Mouse (Mus musculus) E14TG2a.4 (cell line): ENCODE measurements around the gene Mpl.
A peak's percentile ranks its signal among the peaks of the same experiment; 100 is the strongest.

ENCODE experiments used
- H3K27me3 ChIP-seq: 2 replicates; pipeline ENCODE4 v1.6.1; 2014; ENCODE audit warnings: low read length, control low read depth; ENCODE audit not compliant: insufficient read depth
- H3K36me3 ChIP-seq: 2 replicates; pipeline ENCODE4 v1.6.1; 2014; ENCODE audit warnings: low read length, control low read depth; ENCODE audit not compliant: insufficient read depth
- H3K4me1 ChIP-seq: replicated peaks from 2 replicates; pipeline ENCODE4 v1.6.1; 2014; ENCODE audit warnings: low read depth, low read length, control low read depth
- H3K4me3 ChIP-seq: replicated peaks from 2 replicates; pipeline ENCODE4 v1.5.1; 2014; ENCODE audit warnings: mild to moderate bottlenecking, low read length
- H3K9me3 ChIP-seq: 2 replicates; pipeline ENCODE4 v1.6.1; 2014; ENCODE audit warnings: low read length, control low read depth
- CTCF ChIP-seq: conservative IDR thresholded peaks from 2 replicates; pipeline ENCODE4 v1.5.1; 2014; ENCODE audit warnings: low read length
- NANOG ChIP-seq: IDR thresholded peaks from 2 replicates; pipeline ENCODE4 v1.6.1; 2014; ENCODE audit warnings: borderline replicate concordance, low read length, mixed read lengths
- POU5F1 ChIP-seq: IDR thresholded peaks from 2 replicates; pipeline ENCODE4 v1.6.1; 2014; ENCODE audit warnings: low read length, borderline replicate concordance

Gene Mpl

DNA sequence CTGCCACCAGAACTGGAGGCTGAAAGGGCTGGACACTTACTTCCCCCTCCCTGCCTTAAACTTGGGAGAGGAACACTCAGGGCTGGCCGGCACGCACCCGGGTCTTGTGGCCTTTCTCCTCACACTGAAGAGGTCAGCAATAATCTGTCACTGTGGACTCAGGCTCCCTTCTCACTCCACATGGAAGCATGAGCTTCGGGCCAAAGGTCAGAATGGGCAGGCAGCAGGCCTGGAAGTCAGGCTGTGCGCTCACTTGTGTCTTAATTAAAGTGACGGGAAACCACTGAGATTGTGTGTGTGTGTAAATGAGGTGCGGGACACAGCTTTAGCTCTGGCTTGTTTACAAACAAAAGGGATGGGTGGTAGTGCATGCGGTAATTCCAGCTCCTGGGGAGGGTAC is 25.0 kb downstream of the Mpl start:
- H3K9me3 ChIP-seq = no peaks in the 10 kb centered on the region
- peaks cover 71% of the 10 kb centered on the region for H3K36me3 ChIP-seq
- peaks cover 88% of the 10 kb centered on the region for H3K4me1 ChIP-seq
- no peak for TF ChIP-seq CTCF
- TF ChIP-seq POU5F1 = no peak
- no peak for TF ChIP-seq NANOG
- H3K4me3 ChIP-seq = no peak overlapping the region
- no peaks in the 10 kb centered on the region for H3K27me3 ChIP-seq

DNA sequence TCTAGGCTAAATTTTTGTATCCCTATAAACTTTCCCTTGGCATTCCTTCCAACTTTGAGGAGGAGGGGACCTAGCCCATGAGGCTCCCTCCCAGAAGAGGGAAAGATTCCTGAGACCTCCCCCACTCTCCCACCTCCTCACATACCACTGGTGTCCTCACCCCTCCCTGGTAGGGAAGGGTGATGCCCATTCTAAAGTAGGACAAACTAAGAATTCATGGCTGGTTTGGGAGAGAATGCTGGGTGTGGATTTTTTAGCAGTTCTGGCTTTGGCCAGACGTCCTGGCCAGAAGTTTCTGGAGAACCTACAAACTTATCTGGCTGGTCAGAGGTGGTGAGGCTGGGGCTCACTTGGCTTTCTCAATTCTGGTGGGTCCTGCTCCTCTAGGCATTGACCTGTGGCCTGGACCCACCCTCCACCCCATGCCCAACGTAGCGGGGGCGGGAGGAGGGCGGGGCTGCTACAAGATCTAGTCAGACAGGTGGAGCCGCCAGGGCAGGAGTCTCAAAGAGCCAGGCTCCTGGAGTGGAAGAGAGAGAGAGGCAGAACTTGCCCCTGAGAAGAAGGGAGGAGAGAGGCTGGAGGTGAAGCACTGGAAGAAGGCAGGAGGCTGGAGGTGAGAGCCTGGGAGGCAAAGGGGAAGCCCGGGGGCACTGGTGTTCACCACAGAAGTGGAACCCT is 28.0 kb downstream of the Mpl start:
- H3K4me1 ChIP-seq = peaks cover 72% of the 10 kb centered on the region
- no peaks in the 10 kb centered on the region for H3K9me3 ChIP-seq
- peaks cover 48% of the 10 kb centered on the region for H3K36me3 ChIP-seq
- H3K27me3 ChIP-seq = no peaks in the 10 kb centered on the region
- peak overlapping the region; percentile 26; the same call in 1 of the 2 replicates for H3K4me3 ChIP-seq
- TF ChIP-seq NANOG = no peak
- no peak for TF ChIP-seq POU5F1
- TF ChIP-seq CTCF = no peak

DNA sequence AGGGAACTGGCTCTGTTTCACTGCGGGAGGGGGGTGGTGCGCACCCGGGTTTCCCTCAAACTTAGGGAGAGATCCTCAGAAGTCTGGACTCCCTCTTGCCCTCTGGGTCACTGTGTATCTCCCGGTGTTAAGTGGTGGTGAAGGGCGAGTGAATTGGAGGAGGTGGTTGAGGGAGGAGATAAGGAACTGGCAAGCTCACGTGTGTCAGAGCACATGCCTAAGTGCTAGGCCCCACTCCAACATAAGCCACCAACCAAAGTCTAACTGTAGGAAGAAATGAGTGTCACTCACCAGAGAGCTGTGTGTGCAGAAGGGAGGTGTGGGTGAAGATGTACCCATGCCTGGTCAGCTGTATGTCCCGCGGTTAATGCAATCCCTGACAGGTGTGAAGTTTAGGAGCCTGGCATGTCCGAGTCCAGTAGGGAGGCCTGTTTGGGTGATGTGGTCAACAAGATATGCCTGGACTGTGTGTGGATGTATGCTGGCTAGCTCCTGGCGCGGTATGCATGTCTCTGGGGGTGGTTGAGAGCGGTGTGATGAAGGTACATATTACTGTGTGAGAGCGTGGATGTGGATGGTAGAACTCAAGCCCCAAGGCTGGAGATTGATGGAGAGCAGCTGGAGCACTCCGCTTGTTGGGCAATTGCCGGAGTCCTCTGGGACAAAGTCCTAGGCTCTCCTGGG is 28.6 kb downstream of the Mpl start:
- H3K4me1 ChIP-seq = peaks cover 65% of the 10 kb centered on the region
- TF ChIP-seq POU5F1 = no peak
- no peak for TF ChIP-seq NANOG
- TF ChIP-seq CTCF = no peak
- peaks cover 41% of the 10 kb centered on the region for H3K36me3 ChIP-seq
- H3K27me3 ChIP-seq = no peaks in the 10 kb centered on the region
- peak overlapping the region; percentile 85 for H3K4me3 ChIP-seq
- no peaks in the 10 kb centered on the region for H3K9me3 ChIP-seq

DNA sequence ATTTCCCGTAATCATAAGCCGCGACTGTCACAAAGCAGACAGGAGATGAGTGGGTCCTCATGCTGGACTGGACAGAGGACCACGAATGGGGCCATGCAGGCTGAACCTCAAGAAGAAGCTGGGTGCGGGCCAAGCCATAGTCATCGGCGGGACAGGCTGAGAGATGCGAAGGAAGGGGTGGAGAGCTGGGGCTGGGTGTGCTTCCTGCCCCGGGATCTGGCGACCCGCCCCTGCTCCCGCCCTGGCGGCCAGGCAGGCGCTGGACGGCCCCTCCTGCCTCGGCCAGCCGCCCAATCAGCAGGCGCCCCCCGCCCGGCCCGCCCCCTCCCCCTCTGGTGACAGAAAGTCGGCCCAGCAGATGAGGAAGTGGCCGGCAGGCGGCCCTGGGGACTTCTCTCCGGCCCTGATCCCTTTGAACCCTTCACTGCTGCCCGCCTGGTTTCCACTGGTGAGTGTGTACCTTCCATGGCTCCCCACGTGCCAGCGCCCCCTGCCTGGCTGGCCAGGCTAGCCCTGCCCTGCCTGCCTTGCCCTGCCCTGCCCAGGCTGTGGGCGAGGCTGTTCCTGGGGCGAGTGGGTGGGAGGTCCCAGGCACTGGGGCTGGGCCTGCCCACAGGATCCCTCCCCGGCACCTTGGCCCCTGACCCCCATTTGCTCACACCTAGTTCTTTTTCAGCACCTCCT is 29.4 kb downstream of the Mpl start, which contains the start of gene Elovl1:
Gene Elovl1, plus strand, starts transcription at position 326 of the 684 bp plus-strand sequence.
- Histone ChIP-seq H3K4me1 (peaks cover 58% of the 10 kb centered on the region), H3K27me3 (no peaks in the 10 kb centered on the region), H3K36me3 (peaks cover 33% of the 10 kb centered on the region), H3K4me3 (peak within 1 kb of the TSS; percentile 85), H3K9me3 (no peaks in the 10 kb centered on the region)
- TF ChIP-seq NANOG (no peak), POU5F1 (no peak), CTCF (no peak)

DNA sequence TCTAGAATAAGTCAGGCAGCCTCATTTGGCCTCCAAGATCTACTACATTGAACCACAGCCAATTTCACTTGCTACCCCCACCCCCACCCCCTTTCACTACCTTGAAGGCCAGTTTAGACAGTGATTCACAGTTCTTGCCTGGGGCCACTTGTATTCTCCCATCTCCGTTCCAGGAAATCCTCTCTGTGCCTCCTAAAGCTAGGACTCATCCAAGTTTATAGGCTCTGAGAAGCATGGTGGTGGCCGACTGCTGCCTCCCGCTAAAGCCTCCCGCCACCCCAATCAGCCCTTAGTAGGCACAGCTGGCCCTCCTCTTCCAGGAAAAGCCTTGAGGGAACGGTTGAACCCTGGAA is 29.9 kb downstream of the Mpl start:
- TF ChIP-seq CTCF = no peak
- TF ChIP-seq NANOG = no peak
- no peak for TF ChIP-seq POU5F1
- peak overlapping the region; percentile 85 for H3K4me3 ChIP-seq
- H3K9me3 ChIP-seq = no peaks in the 10 kb centered on the region
- H3K4me1 ChIP-seq = peaks cover 52% of the 10 kb centered on the region
- peaks cover 28% of the 10 kb centered on the region for H3K36me3 ChIP-seq
- no peaks in the 10 kb centered on the region for H3K27me3 ChIP-seq

DNA sequence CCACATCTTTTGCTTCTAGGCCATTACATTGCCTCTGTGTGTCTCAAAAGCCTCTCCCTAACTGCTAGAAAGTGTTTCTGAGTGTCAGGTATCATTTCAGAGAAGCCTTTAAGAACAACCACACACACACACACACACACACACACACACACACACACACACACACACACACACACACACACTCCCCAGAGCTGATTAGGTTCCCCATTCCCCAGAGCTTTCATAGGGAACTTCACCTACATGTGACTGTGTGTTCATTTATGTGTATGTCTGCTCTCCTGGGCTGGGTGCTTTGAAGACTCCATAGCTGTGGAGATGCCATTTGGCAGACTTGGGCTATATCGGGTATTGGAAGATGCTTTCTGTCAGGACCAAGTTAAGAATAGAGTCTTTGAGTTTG is 31.9 kb downstream of the Mpl start:
- H3K36me3 ChIP-seq = peaks cover 14% of the 10 kb centered on the region
- no peaks in the 10 kb centered on the region for H3K27me3 ChIP-seq
- peaks cover 32% of the 10 kb centered on the region for H3K4me1 ChIP-seq
- H3K9me3 ChIP-seq = no peaks in the 10 kb centered on the region
- TF ChIP-seq NANOG (no peak), CTCF (no peak), POU5F1 (no peak)
- H3K4me3 ChIP-seq = no peak overlapping the region

DNA sequence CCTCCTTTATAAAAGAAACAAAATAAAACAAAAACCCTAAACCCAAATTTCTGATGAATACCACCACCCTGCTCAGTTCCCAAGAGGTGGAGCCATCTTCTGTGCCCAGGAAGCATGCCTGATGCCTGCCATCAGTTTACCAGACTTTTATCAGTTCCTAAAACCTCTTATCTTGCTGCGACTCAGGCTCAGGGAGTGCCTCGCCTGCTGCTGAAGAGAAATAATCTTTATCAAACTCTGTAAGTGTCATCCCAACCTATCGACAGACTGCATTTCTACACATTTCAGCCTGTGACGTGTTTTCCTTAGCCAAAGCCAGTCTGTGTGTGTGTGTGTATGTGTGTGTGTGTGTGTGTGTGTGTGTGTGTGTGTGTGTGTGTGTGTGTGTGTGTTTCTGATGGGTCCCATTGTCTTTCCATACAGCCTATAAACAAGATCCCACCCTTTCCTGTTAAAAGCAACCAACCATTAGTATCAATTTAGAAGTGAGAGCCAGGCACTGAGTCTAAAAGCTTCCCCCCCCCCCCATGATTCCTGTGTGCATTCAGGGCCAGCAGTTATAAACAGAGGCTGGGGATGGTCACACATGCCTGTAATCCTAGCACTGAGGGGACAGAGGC is 32.7 kb downstream of the Mpl start:
- Histone ChIP-seq H3K4me3 (no peak overlapping the region), H3K36me3 (peaks cover 12% of the 10 kb centered on the region; the same call in 1 of the 2 replicates), H3K4me1 (peaks cover 25% of the 10 kb centered on the region), H3K27me3 (no peaks in the 10 kb centered on the region), H3K9me3 (no peaks in the 10 kb centered on the region)
- no peak for TF ChIP-seq NANOG

DNA sequence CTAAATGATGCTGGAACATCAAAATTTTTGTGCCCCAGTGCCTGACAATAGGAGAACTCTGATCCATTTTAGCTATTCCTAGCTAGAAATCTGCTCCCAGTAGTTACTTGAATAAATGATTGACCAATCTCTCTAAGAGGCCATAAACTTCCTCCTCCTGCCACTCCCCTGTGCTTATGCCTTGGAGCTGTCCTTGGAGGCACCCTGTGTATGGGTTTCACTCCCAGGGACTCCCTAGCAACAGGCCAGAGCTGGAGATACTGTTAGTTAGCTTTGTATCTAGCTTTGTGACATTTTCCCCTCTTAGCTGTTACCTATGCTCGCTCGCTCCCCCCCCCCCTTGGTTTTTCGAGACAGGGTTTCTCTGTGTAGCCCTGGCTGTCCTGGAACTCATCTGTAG is 35.9 kb downstream of the Mpl start:
- H3K4me1 ChIP-seq = no peaks in the 10 kb centered on the region
- no peaks in the 10 kb centered on the region for H3K9me3 ChIP-seq
- no peaks in the 10 kb centered on the region for H3K27me3 ChIP-seq
- H3K36me3 ChIP-seq = peaks cover 34% of the 10 kb centered on the region
- TF ChIP-seq POU5F1 = no peak
- TF ChIP-seq NANOG = no peak
- no peak for TF ChIP-seq CTCF
- no peak overlapping the region for H3K4me3 ChIP-seq
